Mouse (Mus musculus) hindbrain, embryonic 10.5 days (tissue): ENCODE measurements around the gene Rasip1. TPM values are rescaled to one million over a fixed set of nuclear protein-coding genes. Genes with fewer than 3 reads are reported as not detected.
"Not testable (repeated sequence)": the region's sequence is repeated elsewhere in the genome, so short reads cannot be mapped to it uniquely, and the experiment has no call there.

Source experiments
- DNase-seq: peaks from one replicate; pipeline ENCODE4 v3.0.0-alpha.2; 2017; ENCODE audit warnings: low spot score
- H3K27ac ChIP-seq: fragments of 300-500 bp; sonication (generic); 2 replicates; pipeline ENCODE4 v1.5.1; 2016; ENCODE audit warnings: mild to moderate bottlenecking, moderate library complexity
- H3K27me3 ChIP-seq: fragments of 300-500 bp; sonication (generic); 2 replicates; pipeline ENCODE4 v1.6.1; 2016; ENCODE audit warnings: mild to moderate bottlenecking; ENCODE audit not compliant: poor library complexity, insufficient read depth, severe bottlenecking
- H3K36me3 ChIP-seq: fragments of 300-500 bp; sonication (generic); 2 replicates; pipeline ENCODE4 v1.6.1; 2016; ENCODE audit warnings: mild to moderate bottlenecking, moderate library complexity
- H3K4me1 ChIP-seq: fragments of 300-500 bp; sonication (generic); replicated peaks from 2 replicates; pipeline ENCODE4 v1.6.1; 2016; ENCODE audit warnings: mild to moderate bottlenecking
- H3K4me3 ChIP-seq: fragments of 300-500 bp; sonication (generic); 2 replicates; pipeline ENCODE4 v1.5.1; 2016; ENCODE audit warnings: mild to moderate bottlenecking, moderate library complexity
- H3K9me3 ChIP-seq: fragments of 300-500 bp; sonication (generic); 2 replicates; pipeline ENCODE4 v1.6.1; 2016; ENCODE audit warnings: mild to moderate bottlenecking, moderate library complexity
- WGBS: fragments of 180-500 bp; shearing (Covaris S2); methylation state at CpG from one replicate; pipeline ENCODE4 v1.1.7; 2016; 5-methylcytosine and 5-hydroxymethylcytosine counted together
- polyA plus RNA-seq: library from polyadenylated mRNA; unstranded; fragments of >200 nt; fragmentation: Nextera tagmentation; extraction: Ambion mirVana; gene quantifications from 2 replicates; pipeline ENCODE4 v1.2.1, GENCODE M21; 2016

The Rasip1 gene
- polyA plus RNA-seq, 1 experiment from 2014 or later = 9.3 TPM

DNA sequence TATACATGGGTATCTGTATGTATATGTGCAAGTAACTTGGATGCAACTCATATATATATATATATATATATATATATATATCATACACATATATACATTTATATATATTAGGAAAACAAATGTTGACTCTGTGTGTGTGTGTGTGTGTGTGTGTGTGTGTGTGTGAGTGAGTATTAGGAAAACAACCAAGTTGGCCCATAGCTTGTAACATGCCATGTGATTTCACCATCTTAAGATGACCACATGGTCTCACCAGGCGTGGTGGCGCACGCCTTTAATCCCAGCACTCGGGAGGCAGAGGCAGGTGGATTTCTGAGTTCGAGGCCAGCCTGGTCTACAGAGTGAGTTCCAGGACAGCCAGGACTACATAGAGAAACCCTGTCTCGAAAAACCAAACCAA lies 34.4 kb downstream of the Rasip1 start:
- not testable (repeated sequence) for H3K9me3 ChIP-seq
- H3K4me1 ChIP-seq = peaks cover 24% of the 10 kb centered on the region
- 90% methylated on average over 6 of the region's 6 CpGs for WGBS

DNA sequence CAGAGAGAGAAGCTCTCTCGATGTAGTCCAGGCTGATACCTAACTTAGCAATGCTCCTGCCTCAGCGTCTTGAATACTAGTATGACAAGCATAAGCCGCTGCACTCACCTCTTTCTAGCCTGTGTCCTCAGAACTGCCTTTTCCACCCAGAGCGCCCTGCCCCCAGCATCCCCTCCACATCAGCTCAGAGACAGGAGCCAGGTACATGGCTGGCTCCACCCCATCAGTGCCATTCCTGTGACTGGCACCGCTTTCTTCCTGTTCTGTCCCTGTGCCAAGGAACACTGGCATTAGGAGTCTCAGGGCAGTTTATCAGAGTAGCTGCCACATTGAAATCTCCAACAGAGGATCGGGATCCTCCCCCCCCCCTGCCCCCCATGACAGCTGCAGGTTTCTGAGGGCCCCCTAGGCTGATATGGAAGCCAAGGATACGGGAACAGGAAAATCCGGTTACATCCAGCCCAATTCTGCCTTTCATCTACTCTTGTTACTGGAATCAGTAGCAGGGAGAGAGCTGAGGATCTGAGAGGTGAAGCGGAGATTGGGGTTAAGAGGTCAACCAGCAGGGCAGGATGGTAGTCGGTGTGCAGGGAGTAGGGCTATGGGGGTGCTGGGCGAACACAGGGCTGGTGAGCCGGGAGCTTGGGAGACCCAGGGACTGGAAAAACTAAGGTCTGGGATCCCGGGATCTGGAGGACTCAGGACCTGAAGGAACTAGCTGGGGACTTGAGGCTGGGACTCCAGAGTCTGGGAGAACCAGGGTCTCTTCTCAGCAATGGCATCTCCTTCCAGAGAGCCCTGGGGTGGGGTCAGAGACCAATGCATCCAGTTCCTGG lies 38.2 kb downstream of the Rasip1 start:
- no peak for DNase-seq
- H3K9me3 ChIP-seq = 0 out of 2 replicates have a peak, but pooled peaks cover 5% of the 10 kb centered on the region
- no peaks in the 10 kb centered on the region for H3K36me3 ChIP-seq
- peaks cover 24% of the 10 kb centered on the region for H3K4me1 ChIP-seq
- H3K27me3 ChIP-seq = peaks cover 5% of the 10 kb centered on the region; the same call in 1 of the 2 replicates
- H3K27ac ChIP-seq = peak overlapping the region; percentile 62
- 59% methylated on average over 13 of the region's 13 CpGs for WGBS
- no peak overlapping the region for H3K4me3 ChIP-seq

More for the DNA sequence above, 34.4 kb downstream of the Rasip1 start:
- not testable (repeated sequence) for H3K4me3 ChIP-seq, H3K27ac ChIP-seq, H3K27me3 ChIP-seq, H3K36me3 ChIP-seq, DNase-seq

DNA sequence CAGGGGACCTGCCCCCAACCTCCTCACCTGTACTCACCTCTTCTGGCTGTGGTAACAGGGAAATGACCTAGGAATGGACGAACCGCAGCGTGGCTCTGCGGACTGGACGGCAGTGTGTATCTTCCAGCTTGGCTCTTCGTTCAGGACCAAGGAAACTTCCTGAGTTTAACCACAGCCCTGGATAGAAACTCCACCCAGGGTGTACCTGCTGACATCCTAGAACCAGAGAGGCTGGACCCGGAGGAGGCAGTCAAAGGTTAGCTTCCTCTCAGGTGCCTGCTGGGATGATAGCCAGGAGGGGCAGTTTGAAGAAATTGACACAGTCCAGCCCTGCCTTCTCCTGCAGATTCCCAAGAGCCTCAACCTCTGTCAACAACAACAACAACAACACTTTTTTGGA lies 38.9 kb downstream of the Rasip1 start, which contains the start of gene Fut2:
Gene Fut2, minus strand, starts transcription at position 234 of the 400 bp plus-strand sequence.
- no peak for DNase-seq
- peaks cover 24% of the 10 kb centered on the region for H3K4me1 ChIP-seq
- H3K36me3 ChIP-seq = no peaks in the 10 kb centered on the region
- peak within 1 kb of the TSS; percentile 62 for H3K27ac ChIP-seq
- H3K9me3 ChIP-seq = 0 out of 2 replicates have a peak, but pooled peaks cover 5% of the 10 kb centered on the region
- H3K27me3 ChIP-seq = peaks cover 5% of the 10 kb centered on the region; the same call in 1 of the 2 replicates
- no peak within 1 kb of the TSS for H3K4me3 ChIP-seq
- WGBS = 81% methylated on average over 7 of the region's 7 CpGs

DNA sequence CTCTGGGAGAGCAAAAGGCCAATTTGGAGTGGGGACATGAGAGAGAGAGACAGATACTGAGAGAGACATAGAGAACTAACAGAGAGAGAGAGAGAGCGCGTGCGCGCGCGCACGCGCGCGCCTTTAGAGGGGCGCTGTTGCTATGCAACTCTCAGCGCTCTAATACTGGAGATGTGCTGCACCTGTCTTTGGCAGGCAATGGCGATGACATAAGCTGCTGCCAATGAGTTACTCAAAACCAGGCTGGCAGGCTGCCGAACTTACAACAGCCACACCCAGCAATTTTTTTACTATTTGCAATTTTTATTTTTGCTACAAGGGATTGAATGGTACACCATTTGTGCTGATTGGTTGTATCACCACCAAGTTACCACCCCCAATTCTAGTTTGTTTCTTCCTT lies 40.5 kb downstream of the Rasip1 start:
- 0 out of 2 replicates have a peak, but pooled peaks cover 5% of the 10 kb centered on the region for H3K9me3 ChIP-seq
- no peak overlapping the region for H3K4me3 ChIP-seq
- no peak overlapping the region for H3K27ac ChIP-seq
- peaks cover 24% of the 10 kb centered on the region for H3K4me1 ChIP-seq
- no peak for DNase-seq
- no peaks in the 10 kb centered on the region for H3K36me3 ChIP-seq
- peaks cover 5% of the 10 kb centered on the region; the same call in 1 of the 2 replicates for H3K27me3 ChIP-seq
- 74% methylated on average over 14 of the region's 14 CpGs for WGBS

DNA sequence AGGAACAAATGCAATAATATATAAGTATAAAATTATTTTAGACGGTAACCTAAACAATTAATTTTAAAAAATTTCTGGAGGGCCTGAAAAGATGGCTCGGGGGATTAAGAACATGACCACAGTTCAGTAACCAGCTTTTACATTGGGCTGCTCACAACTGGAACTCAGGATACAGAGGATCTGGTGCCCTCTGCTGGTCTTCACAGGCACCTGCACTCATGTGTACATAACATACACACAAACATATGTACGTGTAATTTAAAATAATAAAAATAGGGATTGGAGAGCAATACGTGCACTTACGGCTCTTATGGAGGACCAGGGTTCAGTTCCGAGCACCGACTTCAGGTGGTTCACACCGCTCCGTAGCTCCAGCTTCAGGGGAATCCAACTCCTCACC lies 41.6 kb downstream of the Rasip1 start:
- no peak for DNase-seq
- WGBS = 94% methylated on average over 9 of the region's 9 CpGs
- no peak overlapping the region for H3K4me3 ChIP-seq

DNA sequence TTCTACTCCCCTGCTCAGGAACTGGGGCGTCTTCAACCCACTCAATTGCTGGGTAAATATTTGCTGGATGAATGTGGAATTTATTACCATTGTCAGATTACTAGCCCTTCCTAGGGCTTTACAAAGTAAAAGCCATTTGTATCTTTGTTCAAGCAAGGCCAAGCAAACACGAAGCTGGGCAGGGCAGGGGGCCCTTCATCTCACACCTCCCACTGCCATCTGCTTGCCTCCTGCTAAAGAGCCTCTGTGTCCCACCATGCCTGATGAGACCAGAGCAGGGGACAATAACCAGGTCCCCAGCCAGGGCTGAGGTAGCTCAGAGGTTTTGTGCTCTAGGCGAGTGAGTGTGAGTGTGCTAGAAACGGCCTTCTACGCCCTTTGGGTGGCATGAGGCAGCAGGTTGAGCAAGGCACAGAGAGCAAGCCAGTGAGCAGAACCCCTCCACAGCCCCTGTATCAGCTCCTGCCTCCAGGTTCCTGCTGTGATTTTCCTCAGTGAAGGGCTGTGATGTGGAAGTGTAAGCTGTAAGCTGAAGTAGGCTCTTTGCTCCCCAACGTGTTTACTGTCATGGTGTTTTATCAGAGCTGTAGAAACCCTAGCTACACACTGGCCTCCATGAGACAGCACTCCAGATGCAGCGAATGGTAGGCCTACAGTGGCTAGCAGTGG lies 50.5 kb downstream of the Rasip1 start:
- no peak overlapping the region for H3K4me3 ChIP-seq
- peaks cover 20% of the 10 kb centered on the region for H3K4me1 ChIP-seq
- no peaks in the 10 kb centered on the region; the same call in 1 of the 2 replicates for H3K27me3 ChIP-seq
- no peaks in the 10 kb centered on the region for H3K36me3 ChIP-seq
- DNase-seq = no peak
- no peaks in the 10 kb centered on the region for H3K9me3 ChIP-seq
- 80% methylated on average over 7 of the region's 7 CpGs for WGBS
- 0 out of 2 replicates have a peak overlapping the region, but pooled peaks have one; percentile 3 for H3K27ac ChIP-seq

More for the DNA sequence above, 41.6 kb downstream of the Rasip1 start:
- peaks cover 20% of the 10 kb centered on the region for H3K4me1 ChIP-seq
- no peaks in the 10 kb centered on the region for H3K36me3 ChIP-seq
- H3K27ac ChIP-seq = no peak overlapping the region
- H3K9me3 ChIP-seq = 0 out of 2 replicates have a peak, but pooled peaks cover 5% of the 10 kb centered on the region
- H3K27me3 ChIP-seq = peaks cover 5% of the 10 kb centered on the region; the same call in 1 of the 2 replicates

DNA sequence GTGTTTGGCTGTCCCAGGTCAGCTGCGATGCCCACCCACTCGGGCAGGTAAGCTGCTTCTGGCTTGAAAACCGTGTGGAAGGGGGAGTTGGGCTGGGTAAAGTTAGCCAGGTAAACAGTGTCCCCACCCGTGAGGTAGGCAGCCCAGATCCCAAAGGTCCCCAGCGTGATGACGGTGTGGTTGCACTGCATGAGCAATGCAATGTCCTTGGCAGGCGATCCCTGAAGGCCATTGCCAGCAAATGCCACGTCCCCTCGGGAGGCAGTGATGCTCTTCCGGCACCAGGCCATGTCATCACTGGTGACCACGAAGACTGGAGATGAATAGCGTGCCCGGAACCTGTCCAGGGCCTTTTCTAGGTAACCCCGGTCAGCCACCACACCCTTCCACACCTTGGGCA lies 51.2 kb downstream of the Rasip1 start:
- no peak overlapping the region for H3K27ac ChIP-seq
- no peaks in the 10 kb centered on the region for H3K9me3 ChIP-seq
- H3K4me1 ChIP-seq = peaks cover 27% of the 10 kb centered on the region
- 94% methylated on average over 14 of the region's 14 CpGs for whole genome bisulfite sequencing
- H3K36me3 ChIP-seq = no peaks in the 10 kb centered on the region
- H3K4me3 ChIP-seq = no peak overlapping the region
- no peaks in the 10 kb centered on the region; the same call in 1 of the 2 replicates for H3K27me3 ChIP-seq
- no peak for DNase-seq

DNA sequence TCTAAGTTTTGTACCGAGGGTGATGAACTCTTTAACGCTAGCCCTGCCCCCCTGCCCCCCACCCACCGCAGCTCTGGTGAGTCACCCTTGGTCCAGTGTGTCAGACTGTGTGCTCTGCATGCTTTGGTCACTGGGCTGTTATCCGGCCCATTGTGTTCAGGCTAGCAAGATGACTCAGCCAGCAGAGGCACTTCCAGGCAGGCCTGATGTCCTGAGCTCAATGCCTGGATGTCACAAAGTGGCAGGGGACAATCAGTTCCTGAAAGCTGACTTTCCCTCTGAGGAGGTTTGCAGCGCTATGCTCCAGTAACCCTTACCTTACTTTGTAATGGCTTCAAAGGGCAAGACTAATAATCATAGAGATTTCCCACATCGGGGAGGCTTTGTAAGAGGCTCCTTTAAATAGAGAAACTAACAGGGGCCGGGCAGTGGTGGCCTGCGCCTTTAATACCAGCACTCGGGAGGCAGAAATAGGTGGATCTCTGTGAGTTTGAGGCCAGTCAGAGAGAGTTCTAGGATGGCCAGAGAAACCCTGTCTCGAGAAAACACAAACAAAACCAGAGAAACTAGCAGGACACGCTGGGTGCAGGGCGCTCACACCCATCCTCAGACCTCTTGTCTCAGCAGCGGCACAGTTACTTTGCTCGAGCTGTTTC lies 52.8 kb downstream of the Rasip1 start:
- H3K27ac ChIP-seq = peak overlapping the region; percentile 66
- no peak overlapping the region for H3K4me3 ChIP-seq
- H3K36me3 ChIP-seq = no peaks in the 10 kb centered on the region
- H3K9me3 ChIP-seq = no peaks in the 10 kb centered on the region
- H3K4me1 ChIP-seq = peaks cover 38% of the 10 kb centered on the region
- DNase-seq = no peak
- 62% methylated on average over 14 of the region's 14 CpGs for WGBS
- H3K27me3 ChIP-seq = peaks cover 6% of the 10 kb centered on the region

DNA sequence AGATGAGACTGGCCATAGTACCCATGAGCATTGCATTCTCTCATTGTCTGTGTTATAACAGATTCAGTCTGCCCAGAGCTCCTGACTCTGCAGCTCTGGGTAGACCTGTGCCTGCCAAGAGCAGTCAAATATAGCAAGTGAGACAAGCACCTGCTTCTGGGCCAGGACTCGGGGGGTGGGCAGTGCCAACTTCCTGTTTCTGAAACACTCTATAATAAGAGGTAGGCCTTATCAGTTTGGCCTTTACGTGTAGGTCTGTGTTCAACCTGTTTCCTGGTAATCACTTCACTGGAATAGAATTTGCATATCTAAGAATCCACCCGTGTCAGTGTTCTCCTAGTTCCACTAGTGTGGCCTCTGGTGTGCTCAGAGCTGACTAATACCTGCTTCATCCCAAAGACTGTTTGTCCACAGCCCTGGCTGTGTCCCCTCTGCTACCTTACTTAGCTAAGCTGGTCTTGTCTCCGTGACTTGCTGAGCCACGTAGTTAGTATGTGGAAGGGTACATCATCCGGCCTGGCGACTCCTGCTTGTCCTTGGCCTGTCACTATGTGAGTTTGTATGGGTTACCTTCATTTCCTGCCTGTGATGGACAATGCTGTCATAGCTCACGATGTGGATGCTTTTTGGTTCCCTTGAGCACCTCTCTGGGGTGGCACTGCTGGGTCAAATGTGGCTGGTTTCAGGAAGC lies 53.9 kb downstream of the Rasip1 start:
- Histone ChIP-seq H3K4me1 (peaks cover 49% of the 10 kb centered on the region), H3K27ac (no peak overlapping the region), H3K36me3 (no peaks in the 10 kb centered on the region), H3K27me3 (peaks cover 13% of the 10 kb centered on the region), H3K9me3 (no peaks in the 10 kb centered on the region), H3K4me3 (no peak overlapping the region)
- DNase-seq = no peak
- 86% methylated on average over 8 of the region's 8 CpGs for WGBS

DNA sequence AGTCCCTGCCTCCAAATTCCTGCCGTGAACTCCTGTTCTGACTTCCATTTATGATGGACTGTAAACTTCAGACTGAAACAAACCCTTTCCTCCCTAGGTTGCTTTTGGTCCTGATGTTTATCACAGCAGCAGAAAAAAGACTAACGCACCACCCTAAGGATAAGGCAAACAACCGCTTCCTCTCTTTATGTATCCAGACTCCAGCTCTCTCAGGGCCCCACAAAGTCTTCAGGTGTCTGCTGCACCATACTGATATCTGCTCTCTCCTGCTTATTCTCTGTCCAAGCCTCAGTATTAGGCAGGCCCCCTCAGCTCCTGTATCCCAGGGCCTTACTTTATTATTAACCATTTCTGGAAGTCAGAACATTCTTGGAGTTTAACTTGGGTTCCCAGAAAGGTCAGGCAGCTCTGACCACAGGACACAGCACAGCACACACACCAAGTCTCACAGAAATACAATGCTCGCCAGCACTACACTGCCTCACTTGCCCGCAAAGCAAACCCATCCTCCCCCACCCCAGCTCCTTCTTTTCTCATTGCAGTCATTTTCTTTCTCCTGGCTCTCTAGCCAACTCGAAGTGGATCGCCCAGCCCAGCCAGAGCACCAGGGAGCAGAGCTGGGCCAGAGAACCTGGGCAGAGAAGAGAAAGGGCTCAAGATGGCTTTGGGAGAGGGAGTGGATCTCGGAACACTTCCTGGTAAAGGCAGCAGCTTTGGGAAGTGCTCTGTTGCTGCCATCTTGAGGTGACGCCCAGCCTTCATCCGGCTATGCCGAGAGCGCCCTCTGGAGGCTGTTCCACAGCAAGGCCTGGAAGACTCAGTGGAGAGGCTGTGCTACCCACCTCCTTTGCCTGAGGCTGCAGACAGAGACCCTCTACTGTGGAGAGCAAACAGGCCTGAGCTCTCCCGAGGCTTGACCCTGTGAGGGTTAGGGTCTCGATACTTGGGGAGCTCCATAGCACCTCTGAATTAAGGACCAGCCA lies 55.1 kb downstream of the Rasip1 start:
- Histone ChIP-seq H3K27me3 (peaks cover 13% of the 10 kb centered on the region), H3K27ac (peak overlapping the region; percentile 89), H3K4me3 (peak overlapping the region; percentile 32), H3K36me3 (no peaks in the 10 kb centered on the region), H3K9me3 (no peaks in the 10 kb centered on the region), H3K4me1 (peaks cover 60% of the 10 kb centered on the region)
- peak; percentile 93 for DNase-seq
- WGBS = 28% methylated on average over 14 of the region's 14 CpGs

DNA sequence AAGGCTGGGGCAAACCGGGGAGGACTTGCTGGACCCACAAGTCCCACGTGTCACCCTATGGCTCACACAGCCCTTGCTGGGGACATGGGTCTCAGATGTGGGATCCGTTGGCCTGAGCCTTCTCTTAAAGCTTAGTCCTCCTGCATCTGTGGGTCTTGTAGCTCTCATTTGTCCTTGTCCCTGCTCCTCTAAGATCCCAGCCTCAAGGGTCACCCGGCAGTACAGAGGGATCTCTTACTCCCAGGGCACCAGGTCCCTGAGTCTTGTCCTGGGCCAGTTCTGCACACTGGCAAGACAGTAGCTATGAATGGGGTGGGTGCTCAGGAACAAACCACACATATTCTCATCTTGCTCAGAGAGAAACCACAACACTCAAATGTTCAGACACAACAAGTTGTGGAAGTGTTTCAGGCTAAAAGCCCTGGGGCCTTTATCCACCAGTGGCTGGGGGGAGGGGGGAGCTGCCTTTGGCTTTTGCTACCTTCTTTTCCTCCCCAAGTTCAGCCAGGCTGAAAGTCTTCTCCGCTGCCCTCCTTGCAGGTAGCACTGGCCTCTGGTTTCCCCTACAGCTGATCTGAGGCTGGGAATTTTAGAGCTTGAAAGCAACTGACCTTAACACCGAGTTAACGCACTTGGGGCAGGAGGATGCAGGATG lies 56.2 kb downstream of the Rasip1 start, which contains the start of gene Ntn5:
Gene Ntn5, plus strand, starts transcription at position 627 of the 655 bp plus-strand sequence.
- H3K4me1 ChIP-seq = peaks cover 56% of the 10 kb centered on the region
- no peaks in the 10 kb centered on the region for H3K9me3 ChIP-seq
- WGBS = 78% methylated on average over 7 of the region's 7 CpGs
- peak within 1 kb of the TSS; percentile 89 for H3K27ac ChIP-seq
- no peak for DNase-seq
- no peaks in the 10 kb centered on the region for H3K36me3 ChIP-seq
- H3K4me3 ChIP-seq = peak within 1 kb of the TSS; percentile 32; the same call in 1 of the 2 replicates
- H3K27me3 ChIP-seq = peaks cover 13% of the 10 kb centered on the region
